Mouse (Mus musculus) megakaryocyte progenitor cell, adult 5-6 weeks (primary cell): Measurements from ENCODE around the gene Cdkn2d. TPM values are rescaled to one million over a fixed set of nuclear protein-coding genes. Genes with fewer than 3 reads are reported as not detected.
"Not testable (repeated sequence)": the region's sequence is repeated elsewhere in the genome, so short reads cannot be mapped to it uniquely, and the experiment has no call there.

Source experiments
- ATAC-seq: replicated peaks from 2 replicates; pipeline ENCODE4 v1.8.0; 2016; ENCODE audit warnings: mild to moderate bottlenecking, moderate TSS enrichment, inconsistent platforms; ENCODE audit not compliant: poor library complexity
- total RNA-seq, 2 experiments: library from RNA; stranded (forward) in 1 of 2; stranded (reverse) in 1 of 2; fragments of 157-497, 149-512 nt in 1 of 2; fragments of 200-1000 nt in 1 of 2; gene quantifications; 2 replicates each; pipeline versions ENCODE4 v1.2.3 to v1.2.4; 2015 to 2017

Gene Cdkn2d
- 24.1 and 24.3 TPM in 2 replicates for total RNA-seq (2015)
- total RNA-seq (2017), result 11.2 and 16.1 TPM in 2 replicates

DNA sequence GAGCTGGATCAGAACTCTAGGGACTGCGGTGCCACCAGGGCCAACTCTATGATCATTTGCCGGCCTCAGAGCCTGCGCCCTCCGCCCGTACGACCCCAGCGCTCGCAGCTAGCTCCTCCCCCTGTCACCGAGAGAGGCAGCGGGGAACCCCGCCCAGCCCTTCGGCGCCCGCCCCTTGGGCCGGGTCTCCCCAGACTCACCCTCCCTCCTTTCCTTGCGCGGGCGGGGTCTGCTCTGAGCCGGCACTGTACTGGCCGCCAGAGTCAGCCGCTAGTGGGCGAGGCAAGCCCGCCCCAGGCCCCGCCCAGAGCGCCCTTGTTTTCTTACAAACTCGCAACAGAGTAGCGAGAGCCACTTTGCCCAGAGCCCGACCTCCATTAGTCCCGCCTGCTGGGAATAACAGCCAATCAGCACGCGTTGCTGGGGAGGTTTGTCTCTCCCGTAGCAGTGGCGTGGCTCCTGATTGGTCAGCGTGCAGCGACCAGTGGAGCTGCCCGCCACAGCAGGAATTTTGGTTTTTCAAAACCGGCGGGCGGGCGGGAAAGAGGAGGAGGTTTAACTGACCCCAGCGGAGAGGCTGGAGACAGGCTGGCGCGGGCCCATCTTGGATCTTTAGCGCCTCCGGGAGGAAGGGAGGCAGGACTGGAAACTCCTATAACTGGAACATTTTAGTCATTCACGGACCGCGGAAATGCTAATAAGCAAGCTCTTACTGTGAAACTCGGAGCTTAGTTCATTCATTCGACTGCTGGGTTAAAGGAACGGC is at the start of gene Cdkn2d:
TSS of gene Cdkn2d (minus strand) at position 386 of the 766 bp plus-strand sequence.
- ATAC-seq, result peak; percentile 65

DNA sequence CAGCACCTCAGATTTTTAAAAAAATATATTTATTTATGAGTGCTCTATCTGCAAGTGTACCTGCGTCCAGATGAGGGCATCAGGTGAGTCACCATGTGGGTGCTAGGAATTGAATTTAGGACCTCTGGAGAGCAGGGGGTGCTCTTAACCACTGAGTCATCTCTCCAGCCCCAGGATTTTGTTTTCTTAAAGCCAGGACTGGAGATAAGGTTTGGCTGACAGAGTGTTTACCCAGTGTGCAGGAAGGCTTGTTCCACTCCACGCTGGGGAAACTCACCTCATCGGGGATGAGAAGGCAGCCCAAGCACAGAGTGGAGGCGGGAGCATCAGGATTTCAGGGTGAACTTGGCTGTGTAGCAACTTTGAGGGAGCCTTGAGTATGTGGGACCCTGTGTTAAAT is 49.2 kb upstream of the Cdkn2d start:
- no peak for ATAC-seq

DNA sequence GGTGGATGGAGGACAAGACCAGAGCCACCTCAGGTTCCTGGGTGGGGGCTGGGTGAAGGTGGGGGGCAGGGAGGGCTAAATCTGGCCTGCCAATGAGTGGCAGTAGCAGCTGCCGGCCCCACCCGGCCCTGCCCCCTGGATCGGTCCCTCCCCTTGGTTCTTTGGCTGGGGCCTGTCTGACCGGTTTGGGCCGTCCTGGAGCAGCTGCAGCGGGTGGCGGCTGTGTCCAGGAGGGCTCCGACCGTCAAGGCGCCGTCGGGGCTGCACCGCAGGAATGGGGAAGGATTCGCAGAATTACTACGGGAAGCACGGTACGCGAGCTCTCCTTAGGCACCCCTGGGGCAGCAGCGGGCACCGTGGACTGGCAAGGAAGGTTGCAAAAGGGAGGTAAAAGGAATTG is 46.4 kb upstream of the Cdkn2d start:
- ATAC-seq, result no peak

DNA sequence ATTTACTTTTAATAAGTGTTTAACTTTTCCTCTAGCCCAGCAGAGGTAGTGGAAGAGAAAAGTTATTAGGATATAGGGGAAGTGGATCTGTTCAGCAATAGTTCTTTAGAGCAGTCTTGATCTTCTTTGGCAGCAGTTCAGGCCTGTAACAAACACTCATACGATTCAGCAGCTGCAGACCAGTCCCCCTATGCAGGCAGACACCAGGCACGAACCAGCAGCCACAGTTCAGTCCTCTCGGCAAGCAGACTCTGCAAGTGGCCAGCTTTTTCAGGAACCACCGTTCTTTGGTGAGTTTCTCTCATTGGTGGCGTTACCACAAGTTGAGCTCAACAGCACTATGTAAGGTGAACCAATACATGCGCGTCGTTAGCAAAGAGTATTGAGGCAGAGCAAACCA is 45.3 kb upstream of the Cdkn2d start:
- no peak for ATAC-seq

DNA sequence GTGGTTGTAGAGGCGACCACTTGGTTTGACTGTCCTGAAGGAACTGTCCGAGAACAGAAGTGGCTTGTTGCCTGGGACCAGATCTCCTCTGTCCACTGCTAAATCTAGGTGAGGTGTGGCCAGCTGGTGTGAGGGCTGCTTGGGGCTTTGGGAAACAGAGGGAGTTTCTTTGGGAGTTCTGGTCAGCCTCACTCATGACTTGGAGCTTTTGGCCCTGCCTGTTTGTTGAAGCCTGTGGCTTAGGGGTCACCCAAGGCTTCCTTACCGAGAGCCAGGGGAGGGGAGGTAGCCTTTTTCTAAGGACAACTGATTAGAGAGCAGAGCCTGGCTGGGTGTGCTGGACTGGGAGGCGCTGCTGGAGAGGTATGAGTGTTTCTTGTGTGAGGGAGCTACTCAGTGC is 44.2 kb upstream of the Cdkn2d start:
- no peak for ATAC-seq

DNA sequence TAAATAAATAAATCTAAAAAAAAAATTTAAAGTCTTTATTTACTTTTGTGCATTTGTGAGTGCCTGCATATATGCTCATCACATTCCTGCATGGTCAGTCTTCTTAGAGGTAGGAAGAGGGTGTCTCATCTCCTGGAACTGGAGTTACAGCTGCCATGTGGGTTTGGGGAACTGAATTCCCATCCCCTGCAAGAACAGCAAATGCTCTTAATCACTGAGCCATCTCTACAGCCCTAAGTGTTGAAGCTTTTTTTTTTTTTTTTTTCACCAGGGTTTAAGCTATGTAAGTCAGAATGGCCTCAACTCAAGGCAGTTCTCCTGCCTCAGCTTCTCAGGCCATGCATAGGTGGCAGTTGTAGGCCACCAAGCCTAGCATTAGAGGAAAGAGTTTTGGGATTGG is 43.5 kb upstream of the Cdkn2d start:
- no peak for ATAC-seq

DNA sequence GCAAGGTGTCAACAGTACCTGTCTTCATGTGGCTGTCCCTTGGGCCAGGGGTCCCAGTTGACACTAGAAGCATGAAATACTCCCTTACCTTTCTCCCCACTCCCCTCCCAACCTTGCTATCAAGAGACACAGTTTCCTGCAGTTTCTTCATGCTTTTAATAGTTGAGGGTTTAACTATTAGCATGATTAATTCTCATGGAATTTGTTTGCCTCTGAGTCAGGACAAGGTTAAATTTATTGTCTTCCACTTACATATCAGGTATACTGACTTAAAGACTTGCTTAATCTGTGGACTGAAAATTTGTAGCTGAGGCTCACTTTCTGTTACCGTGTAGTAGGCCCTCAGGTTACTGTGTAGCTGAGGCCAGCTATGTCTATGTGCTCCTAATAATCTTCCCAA is 42.3 kb upstream of the Cdkn2d start:
- ATAC-seq, result no peak

DNA sequence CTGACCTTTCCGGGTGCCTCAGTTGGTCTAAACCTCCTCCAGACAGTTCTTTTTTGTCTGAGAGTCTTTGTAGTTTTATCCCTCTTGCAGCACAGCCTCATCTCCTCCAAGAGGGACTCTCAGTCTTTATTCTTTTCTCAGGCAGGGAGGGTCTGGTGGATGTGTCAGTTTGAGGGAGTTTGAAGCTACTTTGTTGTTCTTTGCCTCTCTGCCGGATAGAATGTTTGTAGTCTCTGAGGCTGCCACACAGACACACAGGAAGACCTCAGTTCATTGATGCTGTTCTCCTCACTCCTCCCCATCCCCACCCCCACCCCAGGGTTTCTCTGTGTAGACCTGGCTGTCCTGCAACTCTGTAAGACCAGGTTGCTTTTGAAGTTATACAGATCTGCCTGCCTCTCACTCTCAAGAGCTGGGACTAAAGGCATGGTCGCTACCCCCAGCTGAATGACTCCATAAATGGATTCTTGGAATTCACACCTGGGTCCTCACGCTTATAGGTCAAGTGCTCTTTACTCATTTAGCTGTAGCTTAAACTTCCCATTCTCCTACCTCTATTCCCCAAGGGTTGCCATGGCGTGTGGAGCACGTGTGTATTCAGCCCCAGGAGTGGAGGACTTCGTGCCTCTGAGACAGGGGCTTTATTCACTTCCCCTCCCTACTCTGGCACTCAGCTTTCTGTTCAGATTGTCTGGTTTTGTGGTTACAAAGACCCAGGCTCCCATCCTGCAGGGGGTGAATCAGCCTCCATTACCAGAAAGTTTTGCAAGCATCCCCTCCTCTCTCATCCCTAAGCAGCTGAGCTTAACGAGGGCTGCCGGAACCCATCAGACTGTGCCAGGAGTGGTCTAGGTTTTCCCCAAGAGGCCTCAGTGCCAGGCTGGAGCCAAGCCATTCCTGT is 41.2 kb upstream of the Cdkn2d start:
- peak; percentile 73 for ATAC-seq

DNA sequence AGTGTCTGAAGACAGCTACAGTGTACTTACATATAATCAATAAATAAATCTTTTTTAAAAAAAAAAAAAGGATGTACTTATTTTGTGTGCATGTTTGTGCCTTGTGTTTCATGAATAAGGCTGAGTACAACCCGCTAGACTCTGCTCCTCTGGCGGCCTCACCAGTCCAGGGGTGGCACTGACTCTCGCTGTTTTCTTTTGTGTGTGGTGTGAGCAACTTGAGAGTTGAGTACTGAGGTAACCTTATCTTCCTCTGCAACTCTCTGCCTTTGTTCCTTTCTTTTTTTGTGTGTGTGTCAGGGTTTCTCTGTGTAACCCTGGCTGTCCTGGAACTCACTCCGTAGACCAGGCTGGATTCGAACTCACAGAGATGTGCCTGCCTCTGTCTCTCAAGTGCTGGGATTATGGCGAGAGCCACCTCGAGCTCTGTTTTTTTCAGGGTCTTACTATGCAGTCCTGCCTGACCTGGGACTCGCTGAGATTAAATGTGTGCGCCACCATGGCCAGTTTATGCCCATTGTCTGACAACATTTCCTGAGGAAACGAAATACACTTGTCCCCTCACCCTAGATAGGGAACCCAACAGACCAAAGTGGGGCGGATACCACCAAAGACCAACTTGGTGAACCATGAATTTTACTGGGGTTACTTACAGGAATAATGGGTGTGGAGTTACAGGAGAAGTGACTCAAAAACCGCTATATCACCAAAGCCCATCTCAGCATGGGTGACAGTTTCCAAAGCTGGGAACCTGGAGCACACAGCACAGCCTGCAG is 40.3 kb upstream of the Cdkn2d start:
- ATAC-seq, result peak; percentile 24

DNA sequence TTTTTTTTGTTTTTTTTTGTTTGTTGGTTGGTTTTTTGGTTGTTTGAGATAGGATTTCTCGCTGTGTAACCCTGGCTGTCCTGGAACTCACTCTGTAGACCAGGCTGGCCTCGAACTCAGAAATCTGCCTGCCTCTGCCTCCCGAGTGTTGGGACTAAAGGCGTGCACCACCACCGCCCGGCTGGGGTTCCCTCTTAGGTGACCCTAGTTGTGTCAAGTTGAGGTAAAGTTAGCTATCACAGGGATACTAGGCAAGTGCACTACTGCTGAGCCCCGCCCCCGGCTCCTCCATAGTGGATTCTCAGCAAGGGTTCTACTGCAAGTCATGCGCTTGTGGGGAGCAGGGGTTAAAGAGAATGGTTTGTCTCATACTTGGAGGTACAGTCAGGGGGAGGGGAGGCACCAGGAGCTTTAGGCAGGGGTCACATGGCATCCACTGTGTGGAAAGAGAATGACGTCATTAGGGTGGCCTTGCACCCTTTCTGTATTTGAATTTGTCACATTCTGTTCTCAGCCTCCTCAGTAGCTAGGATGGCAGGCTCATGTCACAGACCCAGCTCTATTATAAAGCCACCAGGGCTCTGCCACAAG is 38.6 kb upstream of the Cdkn2d start:
- no peak for ATAC-seq

DNA sequence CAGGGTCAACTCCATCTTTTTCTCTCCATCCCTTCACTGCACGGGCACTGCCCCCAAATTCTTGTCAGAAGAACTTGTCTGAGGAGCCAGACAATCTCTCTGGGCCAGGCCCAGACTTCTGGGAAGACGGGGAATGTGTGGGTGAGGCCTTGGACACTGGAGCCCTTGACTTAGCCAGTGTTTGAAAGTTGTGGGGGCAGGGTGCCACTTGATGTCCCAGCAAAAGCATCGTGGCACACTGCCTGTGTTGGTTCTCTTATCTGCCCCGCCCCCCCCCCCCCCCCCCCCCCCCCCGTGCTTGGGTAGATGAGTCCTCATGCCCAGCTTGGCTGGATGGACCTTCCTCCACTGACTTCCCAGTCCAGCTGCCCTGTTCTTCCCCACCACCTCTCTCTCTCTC is 37.8 kb upstream of the Cdkn2d start:
- no peak for ATAC-seq

DNA sequence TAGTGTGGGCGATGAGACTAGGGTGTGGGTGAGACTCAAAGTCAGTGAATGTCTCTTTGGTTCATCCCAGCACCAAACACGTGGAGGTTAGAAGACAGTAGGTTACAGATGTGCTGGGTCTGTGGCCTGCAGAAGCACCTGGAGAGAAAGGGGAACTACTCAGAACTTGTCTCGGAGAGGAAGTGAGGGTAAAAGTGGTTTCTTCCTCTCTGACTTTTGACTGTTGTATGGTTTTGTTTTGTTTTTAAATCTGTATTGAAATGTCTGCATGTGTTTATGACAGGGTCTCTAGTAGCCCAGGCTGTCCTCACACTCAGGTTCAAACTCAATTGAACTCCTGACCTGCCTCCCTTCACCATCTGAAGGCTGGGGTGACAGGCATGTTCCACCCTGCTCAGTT is 36.8 kb upstream of the Cdkn2d start:
- ATAC-seq, result peak; percentile 59

DNA sequence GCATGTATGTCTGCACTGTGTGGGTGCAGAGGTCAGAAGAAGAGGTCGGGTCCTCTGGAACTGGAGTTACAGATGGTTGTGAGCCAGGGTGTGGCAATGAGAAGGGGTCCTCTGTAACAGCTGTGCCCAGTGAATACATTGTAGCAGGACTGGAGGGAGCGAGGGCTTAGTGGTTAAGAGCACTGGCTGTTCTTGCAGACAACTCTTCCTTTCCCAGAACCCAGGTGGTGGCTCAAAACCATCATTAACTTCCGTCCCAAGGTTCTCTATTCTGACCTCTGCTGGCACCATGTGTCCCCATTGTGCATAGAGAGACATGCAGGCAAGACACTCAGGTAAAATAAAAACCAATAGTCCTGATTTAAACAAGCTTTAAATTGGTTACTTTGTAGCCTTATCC is 36.4 kb upstream of the Cdkn2d start:
- ATAC-seq, result peak; percentile 21; the same call in 1 of the 2 replicates

DNA sequence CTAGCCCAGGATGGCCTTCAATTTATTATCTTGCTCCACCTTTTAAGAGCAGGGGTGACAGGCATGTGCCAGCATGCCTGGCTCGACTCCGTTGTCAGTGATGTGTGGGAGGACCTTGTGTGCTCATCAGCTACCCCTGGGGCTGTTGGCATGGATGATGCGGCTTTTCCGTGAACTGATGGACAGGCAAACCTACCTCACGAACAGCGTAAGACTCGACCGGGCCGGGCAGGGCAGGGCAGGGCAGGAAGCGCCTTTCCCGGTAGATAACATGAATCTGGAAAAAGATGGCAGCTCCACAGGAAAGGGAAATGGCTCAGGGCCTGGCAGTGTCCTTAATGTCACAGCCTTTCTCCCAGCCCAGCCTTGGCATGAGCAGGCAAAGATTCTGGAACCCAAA is 33.1 kb upstream of the Cdkn2d start:
- ATAC-seq, result no peak

DNA sequence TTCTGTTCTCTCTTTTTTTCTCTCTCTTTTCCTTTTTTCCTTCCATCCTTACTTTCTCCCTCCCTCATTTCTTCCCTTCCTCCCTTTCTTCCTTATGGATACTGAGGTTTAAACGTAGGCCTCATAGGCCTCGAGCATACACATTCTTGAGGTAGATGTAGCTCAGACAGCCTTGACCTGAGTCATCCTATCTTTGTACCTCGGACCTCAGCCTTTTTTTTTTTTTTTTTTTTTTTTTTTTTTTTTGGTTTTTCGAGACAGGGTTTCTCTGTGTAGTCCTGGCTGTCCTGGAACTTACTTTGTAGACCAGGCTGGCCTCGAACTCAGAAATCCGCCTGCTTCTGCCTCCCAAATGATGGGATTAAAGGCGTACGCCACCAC is 31.7 kb upstream of the Cdkn2d start:
- not testable (repeated sequence) for ATAC-seq

DNA sequence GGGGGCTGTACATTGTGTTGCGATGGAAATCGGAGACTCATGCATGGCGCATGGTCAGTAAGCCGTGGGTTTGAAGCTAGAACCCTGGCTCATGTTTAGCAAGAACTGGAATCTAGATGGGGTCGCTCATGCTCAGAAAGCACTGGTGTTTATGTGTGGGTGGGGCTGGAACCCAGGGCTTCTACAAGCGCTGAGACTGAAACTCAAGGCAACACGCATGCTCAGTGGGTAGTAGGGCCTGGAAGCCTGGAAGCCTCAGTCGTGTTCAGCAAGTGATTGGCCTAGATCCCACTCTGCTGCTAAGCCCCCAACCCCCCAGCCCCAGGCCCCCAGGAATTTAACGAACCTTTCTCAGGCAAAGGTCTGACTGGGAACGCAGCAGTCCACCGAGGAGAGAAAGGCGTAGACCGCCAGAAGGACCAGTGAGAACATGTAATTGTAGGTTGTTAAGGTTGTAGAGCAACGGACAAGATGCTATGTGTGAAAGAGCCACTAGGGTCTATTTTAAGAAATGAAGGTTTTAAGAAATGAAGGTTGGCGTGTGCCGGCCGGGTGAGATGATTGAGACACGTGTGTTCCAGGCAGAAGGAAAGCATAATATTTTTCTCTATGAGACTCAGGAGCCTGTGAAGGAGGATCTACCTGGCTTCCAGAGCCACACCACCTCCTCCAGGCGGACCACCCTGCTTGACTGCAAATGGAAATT is 31.2 kb upstream of the Cdkn2d start:
- ATAC-seq, result 0 out of 2 replicates have a peak, but pooled peaks have one; percentile 21

DNA sequence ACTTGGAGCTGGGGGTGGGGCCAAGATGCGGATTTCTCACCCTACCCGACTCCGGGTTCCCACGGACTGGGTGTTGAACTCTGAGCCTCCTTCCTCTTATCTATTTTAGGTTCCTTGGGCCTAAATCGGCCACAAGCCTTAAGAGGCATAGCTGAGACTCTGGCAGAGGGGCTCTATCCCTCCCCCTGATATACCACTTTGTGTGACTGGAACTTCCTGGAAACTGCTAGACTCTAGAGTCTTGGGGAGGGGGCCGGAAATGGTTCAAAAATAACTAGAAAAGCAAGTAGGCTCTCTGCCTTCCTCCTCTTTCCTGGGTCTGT is 30.3 kb upstream of the Cdkn2d start:
- peak; percentile 54 for ATAC-seq

DNA sequence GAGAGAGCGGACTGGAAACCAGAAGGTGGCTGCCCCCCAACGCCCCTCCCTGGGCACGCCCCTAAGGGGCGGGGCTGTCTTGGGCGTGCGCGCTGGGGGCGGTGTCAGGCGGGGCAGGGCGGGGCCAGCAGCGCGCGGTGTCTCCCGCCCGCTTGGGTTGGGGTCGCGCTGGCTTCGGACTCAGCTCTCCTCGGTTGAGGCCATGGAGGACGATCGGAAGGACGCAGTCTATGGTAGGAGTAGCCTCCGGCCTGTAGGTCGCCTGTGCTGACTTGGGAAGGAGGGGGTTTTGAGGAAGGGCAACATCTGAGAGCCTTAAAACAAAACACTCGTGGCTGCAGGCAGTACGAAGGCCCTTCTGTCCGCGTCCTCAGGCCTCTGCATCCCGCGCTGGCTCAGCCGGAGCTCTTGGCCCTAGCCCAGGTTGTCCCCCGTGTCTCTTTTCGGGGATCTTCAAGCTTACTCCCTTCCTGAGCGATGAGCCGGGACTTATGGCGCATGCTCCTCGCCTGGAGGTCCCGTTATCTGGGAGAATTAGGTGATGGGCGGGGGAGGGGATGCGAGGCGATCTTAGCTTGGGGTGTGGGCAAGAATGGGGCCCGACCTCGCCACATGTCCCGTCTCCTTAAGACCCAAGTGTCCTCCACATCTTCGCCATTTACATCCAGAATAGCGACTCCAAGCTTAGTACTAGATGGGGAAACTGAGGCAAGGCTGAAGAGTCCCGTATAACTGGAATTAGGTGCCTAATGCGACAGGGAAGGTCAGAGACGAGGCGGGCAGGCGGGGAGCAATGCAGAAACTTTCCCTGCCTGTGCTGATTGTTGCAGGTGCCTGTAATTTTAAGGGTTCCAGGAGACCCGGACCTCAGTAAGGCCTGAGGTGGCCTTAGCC is 29.7 kb upstream of the Cdkn2d start, which contains the start of gene Slc44a2:
TSS of gene Slc44a2 (plus strand) at position 80 of the 894 bp plus-strand sequence.
- ATAC-seq, result peak; percentile 74

DNA sequence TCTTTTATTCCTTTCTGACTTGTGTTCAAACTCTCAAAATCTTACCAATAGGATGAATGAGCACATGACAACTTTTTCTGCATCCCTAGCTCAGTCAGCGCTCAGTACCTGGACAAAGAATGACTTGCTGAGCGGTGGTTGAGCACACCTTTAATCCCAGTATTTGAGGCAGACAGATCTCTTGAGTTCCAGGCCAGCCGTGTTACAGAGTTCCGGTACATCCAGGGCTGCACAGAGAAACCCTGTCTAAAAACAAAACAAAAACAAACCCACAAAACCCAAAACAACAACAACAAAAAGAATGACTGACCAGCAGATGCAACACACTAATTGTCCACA is 29.0 kb upstream of the Cdkn2d start:
- ATAC-seq, result no peak
